Mouse (Mus musculus): ENCODE results near the gene Adgrl1. TPM values are rescaled to one million over a fixed set of nuclear protein-coding genes. Genes with fewer than 3 reads are reported as not detected.

Adgrl1 gene
- polyA plus RNA-seq, 1 experiment = 64.0 TPM

DNA sequence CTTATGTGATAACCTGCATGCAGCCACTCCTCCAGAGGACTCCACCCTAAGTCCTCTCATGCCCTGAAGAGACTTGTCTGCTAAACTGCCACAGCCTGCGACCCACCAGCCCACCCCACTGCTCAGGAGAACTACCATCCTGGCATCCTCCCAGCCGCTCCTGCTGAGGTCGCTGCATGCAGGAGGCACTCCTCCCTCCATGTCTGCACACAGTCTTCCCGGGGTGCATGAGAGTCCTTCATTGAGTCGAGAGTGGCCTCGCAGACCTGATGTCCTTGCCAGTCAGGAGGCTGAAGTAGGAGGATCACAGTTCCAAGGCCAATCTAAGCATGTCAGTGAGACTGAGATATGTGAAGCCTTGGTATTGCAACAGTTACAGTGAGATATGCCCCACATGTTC, 17.7 kb downstream of the Adgrl1 start:
- H3K4me1 ChIP-seq (ENCODE audit: control insufficient read depth, insufficient read depth, low read length) = peaks cover 6% of the 10 kb centered on the region
- no peak for TF ChIP-seq CTCF (IDR thresholded peaks at IDR 0.05; ENCODE audit: control insufficient read depth, insufficient read depth, insufficient replicate concordance, low read depth, low read length)
- no peak for TF ChIP-seq POLR2A (IDR thresholded peaks at IDR 0.05; ENCODE audit: control insufficient read depth, low read depth, low read length)
- H3K27me3 ChIP-seq (ENCODE audit: control insufficient read depth, insufficient read depth, low read length) = no peaks in the 10 kb centered on the region
- peak overlapping the region; percentile 39 for H3K27ac ChIP-seq (ENCODE audit: control insufficient read depth, insufficient read depth, low read depth, low read length)
- H3K4me3 ChIP-seq (ENCODE audit: control insufficient read depth, low read depth, low read length) = no peak overlapping the region
- H3K36me3 ChIP-seq (ENCODE audit: control insufficient read depth, insufficient read depth, low read length) = no peaks in the 10 kb centered on the region

DNA sequence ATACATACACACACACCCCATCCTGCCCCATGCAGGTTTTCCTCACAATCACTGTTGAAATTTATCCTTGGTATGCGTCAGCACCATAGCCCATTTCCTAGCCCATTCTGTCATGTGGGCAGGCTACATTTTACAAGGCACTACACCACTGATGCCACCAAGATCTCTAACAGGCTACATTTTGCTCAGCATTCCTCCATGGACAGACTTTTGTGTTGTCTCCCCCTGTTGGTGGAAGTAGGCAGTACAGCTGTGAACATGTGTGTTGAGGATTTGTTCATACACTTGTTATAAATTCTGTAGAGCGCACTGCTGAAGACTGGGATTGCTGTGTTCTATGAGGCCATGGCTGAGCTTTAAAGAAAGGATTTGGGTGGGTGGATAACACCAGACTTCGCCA, 21.7 kb downstream of the Adgrl1 start:
- TF ChIP-seq POLR2A (IDR thresholded peaks at IDR 0.05; ENCODE audit: control insufficient read depth, low read depth, low read length) = no peak
- TF ChIP-seq CTCF (IDR thresholded peaks at IDR 0.05; ENCODE audit: control insufficient read depth, insufficient read depth, insufficient replicate concordance, low read depth, low read length) = peak; percentile 26; the same call in 1 of the 2 replicates
- H3K27me3 ChIP-seq (ENCODE audit: control insufficient read depth, insufficient read depth, low read length) = no peaks in the 10 kb centered on the region
- peaks cover 6% of the 10 kb centered on the region for H3K4me1 ChIP-seq (ENCODE audit: control insufficient read depth, insufficient read depth, low read length)
- H3K27ac ChIP-seq (ENCODE audit: control insufficient read depth, insufficient read depth, low read depth, low read length) = no peak overlapping the region
- H3K36me3 ChIP-seq (ENCODE audit: control insufficient read depth, insufficient read depth, low read length) = no peaks in the 10 kb centered on the region
- no peak overlapping the region for H3K4me3 ChIP-seq (ENCODE audit: control insufficient read depth, low read depth, low read length)

DNA sequence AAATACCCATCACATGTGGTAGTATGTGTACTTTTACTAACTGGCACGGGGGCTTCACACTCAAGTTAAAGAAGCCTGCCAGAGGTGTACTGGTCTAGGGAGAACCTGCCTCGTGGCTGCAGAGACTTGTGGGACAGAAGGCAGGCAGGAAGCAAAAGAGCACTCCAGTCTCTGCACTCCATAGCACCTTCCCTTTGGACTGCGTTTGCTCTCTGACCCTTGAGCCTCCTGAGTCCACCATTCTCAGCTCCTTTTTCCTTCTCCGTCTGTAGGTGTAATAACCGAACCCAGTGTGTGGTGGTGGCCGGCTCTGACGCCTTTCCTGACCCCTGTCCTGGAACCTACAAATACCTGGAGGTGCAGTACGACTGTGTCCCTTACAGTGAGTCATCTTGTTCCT, 22.8 kb downstream of the Adgrl1 start:
- H3K27ac ChIP-seq (ENCODE audit: control insufficient read depth, insufficient read depth, low read depth, low read length) = no peak overlapping the region
- H3K27me3 ChIP-seq (ENCODE audit: control insufficient read depth, insufficient read depth, low read length) = no peaks in the 10 kb centered on the region
- no peak overlapping the region for H3K4me3 ChIP-seq (ENCODE audit: control insufficient read depth, low read depth, low read length)
- H3K36me3 ChIP-seq (ENCODE audit: control insufficient read depth, insufficient read depth, low read length) = no peaks in the 10 kb centered on the region
- H3K4me1 ChIP-seq (ENCODE audit: control insufficient read depth, insufficient read depth, low read length) = peaks cover 6% of the 10 kb centered on the region
- TF ChIP-seq POLR2A (IDR thresholded peaks at IDR 0.05; ENCODE audit: control insufficient read depth, low read depth, low read length) = no peak
- no peak for TF ChIP-seq CTCF (IDR thresholded peaks at IDR 0.05; ENCODE audit: control insufficient read depth, insufficient read depth, insufficient replicate concordance, low read depth, low read length)

DNA sequence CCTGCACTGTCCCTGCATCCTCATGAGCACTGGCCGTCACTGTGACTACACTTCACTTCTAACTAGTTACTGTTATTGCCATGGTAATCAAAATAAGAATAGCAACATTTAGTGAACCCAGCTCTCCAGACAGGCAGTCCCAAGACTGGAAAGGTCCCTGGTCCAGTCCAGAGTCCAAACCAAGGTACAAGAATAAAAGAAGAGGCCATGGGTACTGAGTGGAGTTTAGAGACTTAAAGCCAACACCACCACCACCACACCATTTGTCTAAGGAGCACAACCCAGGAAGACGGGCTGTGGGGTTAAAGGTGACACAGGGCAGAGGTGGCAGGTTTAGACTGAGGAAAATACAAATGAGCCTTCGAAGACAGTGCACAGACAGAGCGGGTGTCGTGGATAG, 24.7 kb downstream of the Adgrl1 start:
- Histone ChIP-seq H3K4me3 (ENCODE audit: control insufficient read depth, low read depth, low read length) (no peak overlapping the region), H3K27me3 (ENCODE audit: control insufficient read depth, insufficient read depth, low read length) (no peaks in the 10 kb centered on the region), H3K27ac (ENCODE audit: control insufficient read depth, insufficient read depth, low read depth, low read length) (no peak overlapping the region; the same call in 1 of the 2 replicates), H3K4me1 (ENCODE audit: control insufficient read depth, insufficient read depth, low read length) (no peaks in the 10 kb centered on the region; the same call in 1 of the 2 replicates), H3K36me3 (ENCODE audit: control insufficient read depth, insufficient read depth, low read length) (no peaks in the 10 kb centered on the region)
- TF ChIP-seq POLR2A (IDR thresholded peaks at IDR 0.05; ENCODE audit: control insufficient read depth, low read depth, low read length) (no peak), CTCF (IDR thresholded peaks at IDR 0.05; ENCODE audit: control insufficient read depth, insufficient read depth, insufficient replicate concordance, low read depth, low read length) (no peak)

- TF ChIP-seq POLR2A (IDR thresholded peaks at IDR 0.05; ENCODE audit: control insufficient read depth, low read depth, low read length) (no peak), CTCF (IDR thresholded peaks at IDR 0.05; ENCODE audit: control insufficient read depth, insufficient read depth, insufficient replicate concordance, low read depth, low read length) (no peak)
- H3K27ac ChIP-seq (ENCODE audit: control insufficient read depth, insufficient read depth, low read depth, low read length) = no peak overlapping the region; the same call in 1 of the 2 replicates
- no peaks in the 10 kb centered on the region for H3K27me3 ChIP-seq (ENCODE audit: control insufficient read depth, insufficient read depth, low read length)
- no peak overlapping the region for H3K4me3 ChIP-seq (ENCODE audit: control insufficient read depth, low read depth, low read length)
- H3K4me1 ChIP-seq (ENCODE audit: control insufficient read depth, insufficient read depth, low read length) = no peaks in the 10 kb centered on the region; the same call in 1 of the 2 replicates
- H3K36me3 ChIP-seq (ENCODE audit: control insufficient read depth, insufficient read depth, low read length) = no peaks in the 10 kb centered on the region; the same call in 1 of the 2 replicates
These were observed 26.4 kb downstream of the Adgrl1 start for GRCm38 (mm10) chr8:83926266-83926665.

DNA sequence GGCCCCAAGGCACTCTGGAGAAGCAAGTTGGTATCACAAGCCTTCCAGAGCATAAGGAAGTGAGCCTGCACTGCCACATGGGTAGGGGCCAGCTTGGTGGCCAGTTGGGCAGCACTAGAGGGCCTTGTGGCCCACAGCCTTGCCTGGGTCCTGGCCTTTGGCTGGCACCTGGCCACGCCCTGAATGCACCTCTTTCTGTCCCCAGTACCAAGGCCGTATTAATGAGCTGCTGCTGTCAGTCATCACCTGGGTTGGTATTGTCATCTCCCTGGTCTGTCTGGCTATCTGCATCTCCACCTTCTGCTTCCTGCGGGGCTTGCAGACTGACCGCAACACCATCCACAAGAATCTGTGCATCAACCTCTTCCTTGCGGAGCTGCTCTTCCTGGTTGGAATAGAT, 34.3 kb downstream of the Adgrl1 start:
- H3K27me3 ChIP-seq (ENCODE audit: control insufficient read depth, insufficient read depth, low read length) = no peaks in the 10 kb centered on the region
- no peak for TF ChIP-seq CTCF (IDR thresholded peaks at IDR 0.05; ENCODE audit: control insufficient read depth, insufficient read depth, insufficient replicate concordance, low read depth, low read length)
- no peak for TF ChIP-seq POLR2A (IDR thresholded peaks at IDR 0.05; ENCODE audit: control insufficient read depth, low read depth, low read length)
- H3K4me3 ChIP-seq (ENCODE audit: control insufficient read depth, low read depth, low read length) = no peak overlapping the region
- no peaks in the 10 kb centered on the region; the same call in 1 of the 2 replicates for H3K36me3 ChIP-seq (ENCODE audit: control insufficient read depth, insufficient read depth, low read length)
- H3K27ac ChIP-seq (ENCODE audit: control insufficient read depth, insufficient read depth, low read depth, low read length) = no peak overlapping the region
- no peaks in the 10 kb centered on the region for H3K4me1 ChIP-seq (ENCODE audit: control insufficient read depth, insufficient read depth, low read length)

GRCm38 (mm10) chr8:83934994-83935393, 35.1 kb downstream of the Adgrl1 start:
- no peaks in the 10 kb centered on the region for H3K4me1 ChIP-seq (ENCODE audit: control insufficient read depth, insufficient read depth, low read length)
- H3K4me3 ChIP-seq (ENCODE audit: control insufficient read depth, low read depth, low read length) = no peak overlapping the region
- no peaks in the 10 kb centered on the region for H3K27me3 ChIP-seq (ENCODE audit: control insufficient read depth, insufficient read depth, low read length)
- H3K27ac ChIP-seq (ENCODE audit: control insufficient read depth, insufficient read depth, low read depth, low read length) = no peak overlapping the region
- H3K36me3 ChIP-seq (ENCODE audit: control insufficient read depth, insufficient read depth, low read length) = no peaks in the 10 kb centered on the region; the same call in 1 of the 2 replicates
- TF ChIP-seq POLR2A (IDR thresholded peaks at IDR 0.05; ENCODE audit: control insufficient read depth, low read depth, low read length) (no peak), CTCF (IDR thresholded peaks at IDR 0.05; ENCODE audit: control insufficient read depth, insufficient read depth, insufficient replicate concordance, low read depth, low read length) (no peak)

GRCm38 (mm10) chr8:83935435-83935834, 35.5 kb downstream of the Adgrl1 start:
- no peak overlapping the region for H3K27ac ChIP-seq (ENCODE audit: control insufficient read depth, insufficient read depth, low read depth, low read length)
- no peak for TF ChIP-seq POLR2A (IDR thresholded peaks at IDR 0.05; ENCODE audit: control insufficient read depth, low read depth, low read length)
- TF ChIP-seq CTCF (IDR thresholded peaks at IDR 0.05; ENCODE audit: control insufficient read depth, insufficient read depth, insufficient replicate concordance, low read depth, low read length) = no peak
- H3K36me3 ChIP-seq (ENCODE audit: control insufficient read depth, insufficient read depth, low read length) = no peaks in the 10 kb centered on the region; the same call in 1 of the 2 replicates
- H3K4me1 ChIP-seq (ENCODE audit: control insufficient read depth, insufficient read depth, low read length) = no peaks in the 10 kb centered on the region
- H3K4me3 ChIP-seq (ENCODE audit: control insufficient read depth, low read depth, low read length) = no peak overlapping the region
- no peaks in the 10 kb centered on the region for H3K27me3 ChIP-seq (ENCODE audit: control insufficient read depth, insufficient read depth, low read length)
